Mouse (Mus musculus): ENCODE data around the gene Plekhm2. TPM values are rescaled to one million over a fixed set of nuclear protein-coding genes. Genes with fewer than 3 reads are reported as not detected.

The Plekhm2 gene
- polyA plus RNA-seq, 1 experiment, result 1.1 TPM

DNA sequence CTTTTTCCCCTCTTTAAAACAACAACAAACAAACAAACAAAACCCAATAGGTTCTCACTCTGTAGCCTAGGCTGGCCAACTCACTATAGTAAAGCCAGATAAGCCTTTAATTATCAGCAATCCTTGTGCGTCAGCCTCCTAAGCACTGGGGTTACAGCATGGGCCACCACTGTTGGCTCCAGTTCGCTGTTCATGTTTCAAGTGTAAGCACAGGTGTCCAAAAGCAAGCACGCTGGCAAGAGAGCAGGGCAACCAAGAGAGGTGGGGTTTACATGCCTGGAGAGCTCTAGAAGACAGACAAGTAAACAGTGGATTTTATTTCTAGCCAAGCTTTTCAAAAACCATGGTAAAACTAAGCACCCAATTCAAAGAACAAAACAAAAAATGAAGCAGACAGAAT, 21.4 kb upstream of the Plekhm2 start:
- H3K4me1 ChIP-seq (ENCODE audit: control insufficient read depth), result peaks cover 6% of the 10 kb centered on the region
- TF ChIP-seq GATA1 (IDR thresholded peaks at IDR 0.05; ENCODE audit: low read length), result no peak
- no peak for TF ChIP-seq TAL1 (IDR thresholded peaks at IDR 0.05; ENCODE audit: low read length)
- no peaks in the 10 kb centered on the region for H3K9me3 ChIP-seq (ENCODE audit: control insufficient read depth, low read length)
- H3K27me3 ChIP-seq (ENCODE audit: control insufficient read depth), result no peaks in the 10 kb centered on the region
- H3K4me3 ChIP-seq (replicated peaks), result no peak overlapping the region
- H3K36me3 ChIP-seq (ENCODE audit: control insufficient read depth), result peaks cover 95% of the 10 kb centered on the region

DNA sequence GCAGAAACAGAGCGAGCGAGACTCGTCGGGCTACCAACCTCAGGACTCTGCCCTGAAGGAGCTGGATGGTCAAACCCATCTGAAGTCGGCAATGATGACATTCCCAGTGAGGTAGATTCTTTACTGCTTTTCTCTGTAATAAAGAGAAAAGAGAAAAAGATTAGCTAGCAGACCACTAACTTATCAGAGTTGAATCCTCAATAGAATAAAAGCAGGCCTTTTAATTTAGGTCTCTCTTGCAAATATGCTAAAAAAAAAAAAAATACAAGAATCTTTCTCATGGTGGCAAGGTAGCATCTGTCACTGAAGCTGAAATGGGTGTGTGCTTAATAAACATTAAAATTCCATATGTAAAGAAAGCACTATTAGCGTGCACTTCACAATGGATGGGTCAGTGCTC, 20.8 kb upstream of the Plekhm2 start, which contains the start of gene Rsc1a1:
Gene Rsc1a1, minus strand, starts transcription at position 101 of the 400 bp plus-strand sequence.
- H3K4me1 ChIP-seq (ENCODE audit: control insufficient read depth), result peaks cover 6% of the 10 kb centered on the region
- TF ChIP-seq GATA1 (IDR thresholded peaks at IDR 0.05; ENCODE audit: low read length) (no peak), TAL1 (IDR thresholded peaks at IDR 0.05; ENCODE audit: low read length) (no peak)
- peaks cover 95% of the 10 kb centered on the region for H3K36me3 ChIP-seq (ENCODE audit: control insufficient read depth)
- H3K9me3 ChIP-seq (ENCODE audit: control insufficient read depth, low read length), result no peaks in the 10 kb centered on the region
- no peak within 1 kb of the TSS for H3K4me3 ChIP-seq (replicated peaks)
- H3K27me3 ChIP-seq (ENCODE audit: control insufficient read depth), result no peaks in the 10 kb centered on the region

DNA sequence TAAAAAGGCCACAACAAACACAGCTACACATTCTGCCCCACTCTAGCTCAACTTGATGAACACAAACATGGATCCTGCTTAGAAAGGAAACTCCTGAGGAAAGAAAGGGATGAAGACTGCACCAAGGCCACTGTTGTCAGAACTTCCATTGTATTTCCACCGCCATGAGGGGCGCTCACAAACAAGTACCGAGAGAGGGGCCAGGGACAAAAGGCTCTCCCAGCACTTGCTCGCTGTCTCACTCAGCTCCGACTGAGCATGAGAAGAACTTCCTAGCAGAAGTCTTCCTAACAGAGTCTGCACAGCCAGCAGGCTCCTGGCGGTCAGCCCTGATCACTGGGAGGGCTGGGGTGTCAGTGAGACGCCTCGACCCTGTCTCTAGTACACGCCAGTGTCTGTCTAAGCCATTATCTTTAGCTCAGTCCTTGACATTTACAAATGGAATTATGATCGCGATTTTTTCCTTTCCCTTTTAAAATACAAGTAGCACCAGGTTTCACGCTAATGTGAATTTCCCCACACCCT, 18.1 kb upstream of the Plekhm2 start:
- Histone ChIP-seq H3K4me1 (ENCODE audit: control insufficient read depth) (peaks cover 2% of the 10 kb centered on the region; the same call in 1 of the 2 replicates), H3K9me3 (ENCODE audit: control insufficient read depth, low read length) (no peaks in the 10 kb centered on the region), H3K27me3 (ENCODE audit: control insufficient read depth) (no peaks in the 10 kb centered on the region), H3K36me3 (ENCODE audit: control insufficient read depth) (peaks cover 89% of the 10 kb centered on the region), H3K4me3 (replicated peaks) (no peak overlapping the region)
- TF ChIP-seq TAL1 (IDR thresholded peaks at IDR 0.05; ENCODE audit: low read length) (no peak), GATA1 (IDR thresholded peaks at IDR 0.05; ENCODE audit: low read length) (no peak)

DNA sequence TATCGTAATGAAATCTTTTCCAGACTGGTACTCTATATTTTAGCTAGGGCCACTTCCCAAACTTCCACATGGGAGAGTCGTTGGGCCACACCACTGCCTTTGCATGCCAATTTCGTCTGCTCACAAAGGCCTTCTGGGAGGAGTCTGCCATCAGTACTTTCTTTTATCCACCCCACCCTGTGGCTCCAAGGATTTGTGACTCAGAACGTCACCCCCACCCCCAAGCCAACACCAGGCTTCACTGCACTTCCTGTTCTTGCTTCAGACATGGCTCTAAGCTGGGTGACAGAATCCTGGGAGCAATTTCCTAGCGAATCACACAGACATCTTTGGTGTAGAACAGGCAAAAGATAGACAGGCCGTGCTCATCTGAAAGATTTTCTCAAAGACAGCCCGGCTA, 17.1 kb upstream of the Plekhm2 start:
- Histone ChIP-seq H3K27me3 (ENCODE audit: control insufficient read depth) (no peaks in the 10 kb centered on the region), H3K9me3 (ENCODE audit: control insufficient read depth, low read length) (no peaks in the 10 kb centered on the region), H3K4me3 (replicated peaks) (no peak overlapping the region), H3K36me3 (ENCODE audit: control insufficient read depth) (peaks cover 86% of the 10 kb centered on the region), H3K4me1 (ENCODE audit: control insufficient read depth) (peaks cover 2% of the 10 kb centered on the region; the same call in 1 of the 2 replicates)
- no peak for TF ChIP-seq GATA1 (IDR thresholded peaks at IDR 0.05; ENCODE audit: low read length)
- TF ChIP-seq TAL1 (IDR thresholded peaks at IDR 0.05; ENCODE audit: low read length), result no peak

DNA sequence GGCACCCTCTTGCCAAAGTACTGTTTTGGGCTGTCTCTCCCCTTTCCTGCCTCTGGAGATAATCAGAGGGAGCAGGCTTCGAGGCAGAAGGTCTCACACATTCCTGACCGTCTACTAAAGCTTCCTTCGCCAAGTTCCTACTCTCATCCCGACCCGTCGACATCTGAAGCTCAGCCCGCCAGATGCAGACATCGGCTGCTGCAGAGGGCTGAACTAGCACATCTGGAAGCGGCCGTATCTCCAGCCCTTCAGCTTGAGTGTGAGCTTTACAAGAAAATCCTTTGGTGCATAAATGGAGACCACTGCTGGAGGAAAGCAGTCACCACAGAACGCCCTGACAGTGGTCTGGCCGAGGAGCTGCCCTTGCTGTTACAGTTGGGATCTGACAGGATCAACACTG, 16.2 kb upstream of the Plekhm2 start:
- Histone ChIP-seq H3K4me3 (replicated peaks) (no peak overlapping the region), H3K36me3 (ENCODE audit: control insufficient read depth) (peaks cover 77% of the 10 kb centered on the region), H3K4me1 (ENCODE audit: control insufficient read depth) (peaks cover 2% of the 10 kb centered on the region; the same call in 1 of the 2 replicates), H3K9me3 (ENCODE audit: control insufficient read depth, low read length) (no peaks in the 10 kb centered on the region), H3K27me3 (ENCODE audit: control insufficient read depth) (no peaks in the 10 kb centered on the region)
- no peak for TF ChIP-seq GATA1 (IDR thresholded peaks at IDR 0.05; ENCODE audit: low read length)
- no peak for TF ChIP-seq TAL1 (IDR thresholded peaks at IDR 0.05; ENCODE audit: low read length)

DNA sequence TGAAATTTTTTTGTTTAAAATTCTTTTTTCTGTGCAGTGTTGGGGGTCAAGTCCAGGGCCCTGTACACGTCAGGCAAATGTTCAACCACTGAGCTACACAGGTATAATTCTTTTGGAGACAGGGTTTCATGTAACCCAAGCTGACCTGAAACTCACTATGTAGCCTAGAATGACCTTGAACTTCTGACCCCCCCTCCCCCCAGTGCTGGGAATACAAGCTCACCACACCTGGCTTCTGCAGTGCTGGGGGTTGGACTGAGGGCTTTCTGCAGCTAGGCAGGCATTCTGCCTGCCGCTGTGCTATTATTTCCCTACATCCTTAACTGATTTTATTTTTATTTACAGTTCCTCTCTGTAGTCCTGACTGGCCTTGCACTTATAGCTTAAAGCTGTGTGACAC, 14.3 kb upstream of the Plekhm2 start:
- Histone ChIP-seq H3K36me3 (ENCODE audit: control insufficient read depth) (peaks cover 58% of the 10 kb centered on the region), H3K27me3 (ENCODE audit: control insufficient read depth) (no peaks in the 10 kb centered on the region), H3K4me3 (replicated peaks) (no peak overlapping the region), H3K4me1 (ENCODE audit: control insufficient read depth) (peaks cover 2% of the 10 kb centered on the region; the same call in 1 of the 2 replicates), H3K9me3 (ENCODE audit: control insufficient read depth, low read length) (no peaks in the 10 kb centered on the region)
- TF ChIP-seq TAL1 (IDR thresholded peaks at IDR 0.05; ENCODE audit: low read length) (no peak), GATA1 (IDR thresholded peaks at IDR 0.05; ENCODE audit: low read length) (no peak)

DNA sequence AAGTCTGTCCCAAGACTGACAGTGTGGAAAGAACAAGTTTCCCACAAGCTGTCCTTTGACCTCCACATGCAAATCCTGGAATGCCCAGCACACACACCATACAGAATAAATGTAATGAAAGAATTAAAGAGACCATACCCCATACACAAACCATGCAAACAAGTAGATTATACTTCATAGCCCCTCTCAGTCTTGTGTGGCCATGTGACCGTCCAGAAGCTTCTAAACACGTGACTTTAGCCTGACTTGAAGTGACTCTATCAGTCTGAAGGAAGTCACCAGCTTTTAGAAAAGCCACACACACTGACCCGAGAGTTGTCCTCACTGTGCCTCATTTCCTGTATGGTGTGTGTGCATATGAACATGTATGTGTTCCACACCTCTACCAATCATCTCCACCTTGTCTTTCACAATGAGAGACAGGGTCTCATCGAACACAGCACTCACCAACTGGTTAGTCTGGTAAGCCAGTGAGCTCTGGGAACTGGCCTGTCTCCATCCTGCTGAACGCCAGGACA, 11.8 kb upstream of the Plekhm2 start:
- Histone ChIP-seq H3K4me3 (replicated peaks) (no peak overlapping the region), H3K4me1 (ENCODE audit: control insufficient read depth) (peaks cover 6% of the 10 kb centered on the region), H3K36me3 (ENCODE audit: control insufficient read depth) (peaks cover 33% of the 10 kb centered on the region), H3K9me3 (ENCODE audit: control insufficient read depth, low read length) (no peaks in the 10 kb centered on the region), H3K27me3 (ENCODE audit: control insufficient read depth) (no peaks in the 10 kb centered on the region)
- TF ChIP-seq GATA1 (IDR thresholded peaks at IDR 0.05; ENCODE audit: low read length) (no peak), TAL1 (IDR thresholded peaks at IDR 0.05; ENCODE audit: low read length) (no peak)

DNA sequence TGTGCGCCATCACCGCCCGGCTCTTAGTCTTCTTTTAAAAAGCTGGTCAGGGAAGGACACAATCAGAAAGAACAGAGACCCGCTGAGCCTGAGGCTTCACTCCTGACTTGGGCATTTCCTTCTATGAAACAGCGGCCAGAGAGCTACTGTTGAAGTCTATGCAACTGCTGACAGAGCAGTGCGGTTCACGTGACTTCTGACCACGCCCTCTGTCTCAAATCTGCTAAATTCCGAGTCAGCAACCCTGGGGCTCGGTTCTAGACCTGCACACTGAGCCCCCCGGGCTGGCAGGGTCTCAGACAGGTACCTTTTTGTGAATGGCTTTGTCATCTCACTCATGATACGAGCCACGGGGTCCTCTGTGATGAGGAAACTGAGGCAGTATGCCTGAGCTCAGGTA, 7.6 kb upstream of the Plekhm2 start:
- Histone ChIP-seq H3K9me3 (ENCODE audit: control insufficient read depth, low read length) (no peaks in the 10 kb centered on the region), H3K27me3 (ENCODE audit: control insufficient read depth) (peaks cover under 1% of the 10 kb centered on the region), H3K4me3 (replicated peaks) (no peak overlapping the region), H3K4me1 (ENCODE audit: control insufficient read depth) (peaks cover 6% of the 10 kb centered on the region), H3K36me3 (ENCODE audit: control insufficient read depth) (peaks cover 3% of the 10 kb centered on the region)
- TF ChIP-seq TAL1 (IDR thresholded peaks at IDR 0.05; ENCODE audit: low read length), result no peak
- no peak for TF ChIP-seq GATA1 (IDR thresholded peaks at IDR 0.05; ENCODE audit: low read length)

DNA sequence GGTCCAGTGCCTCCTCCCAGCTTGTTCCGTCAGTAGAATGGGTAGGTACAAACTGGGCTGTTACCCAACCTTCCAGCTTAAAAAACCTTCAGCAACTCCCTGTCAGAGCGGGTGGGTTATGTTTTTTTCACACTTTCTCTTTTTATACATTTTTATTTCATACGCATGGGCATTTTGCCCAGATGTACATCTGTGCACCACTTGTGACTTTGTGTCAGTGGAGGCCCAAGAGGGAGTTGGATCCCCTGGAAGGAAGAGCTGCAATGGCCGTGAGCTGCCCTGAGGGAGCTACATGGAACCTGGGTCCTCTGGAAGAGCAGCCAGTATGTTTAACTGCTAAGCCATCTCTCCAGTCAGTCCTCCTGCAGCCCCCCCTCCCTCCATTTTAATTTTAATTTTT, 6.7 kb upstream of the Plekhm2 start:
- no peaks in the 10 kb centered on the region for H3K36me3 ChIP-seq (ENCODE audit: control insufficient read depth)
- H3K27me3 ChIP-seq (ENCODE audit: control insufficient read depth), result peaks cover 6% of the 10 kb centered on the region
- no peak overlapping the region for H3K4me3 ChIP-seq (replicated peaks)
- TF ChIP-seq GATA1 (IDR thresholded peaks at IDR 0.05; ENCODE audit: low read length) (no peak), TAL1 (IDR thresholded peaks at IDR 0.05; ENCODE audit: low read length) (no peak)
- peaks cover 6% of the 10 kb centered on the region; the same call in 1 of the 2 replicates for H3K4me1 ChIP-seq (ENCODE audit: control insufficient read depth)
- H3K9me3 ChIP-seq (ENCODE audit: control insufficient read depth, low read length), result no peaks in the 10 kb centered on the region

Data from erythroblast, embryonic 14.5 days (primary cell).